ENCODE assay signal across 1 mouse cellular context in genomic region chr16:92674916-92675450, GRCm38 (mm10).
TF ChIP-seq lines count a peak whose summit lies in the region.

No protein-coding gene starts in this region.

TF ChIP-seq in CH12.LX, 34 proteins besides CTCF, POLR2A, EP300 and RAD21 (continued from another document):
- TF ChIP-seq JUND (conservative IDR thresholded peaks at IDR 0.05; ENCODE audit: low read depth, low read length): 0 out of 2 replicates have a peak, but pooled peaks have one; percentile 17
- TF ChIP-seq SIN3A (IDR thresholded peaks at IDR 0.05; ENCODE audit: low read length): 0 out of 2 replicates have a peak, but pooled peaks have one; percentile 54
- no peak for TF ChIP-seq E2F4 (IDR thresholded peaks at IDR 0.05; ENCODE audit: insufficient replicate concordance, low read depth, low read length)
- TF ChIP-seq CHD2 (IDR thresholded peaks at IDR 0.05; ENCODE audit: low read length): no peak
